Mouse (Mus musculus) C2C12 (cell line): ENCODE results near the gene Abl2. TPM values are rescaled to one million over a fixed set of nuclear protein-coding genes. Genes with fewer than 3 reads are reported as not detected.
A peak's percentile ranks its signal among the peaks of the same experiment; 100 is the strongest.

ENCODE experiments used
- H3K27me3 ChIP-seq: one replicate; pipeline ENCODE4 v1.6.1; 2011; ENCODE audit not compliant: control insufficient read depth, insufficient read depth, insufficient read length
- H3K36me3 ChIP-seq: one replicate; pipeline ENCODE4 v1.6.1; 2011; ENCODE audit not compliant: control insufficient read depth, insufficient read depth
- H3K4me3 ChIP-seq: one replicate; pipeline ENCODE4 v1.5.1; 2011; ENCODE audit warnings: mild to moderate bottlenecking, control low read depth; ENCODE audit not compliant: poor library complexity, insufficient read depth, severe bottlenecking
- H3K79me2 ChIP-seq: one replicate; pipeline ENCODE4 v1.6.1; 2011; ENCODE audit not compliant: control insufficient read depth, insufficient read depth
- H3K79me3 ChIP-seq: one replicate; pipeline ENCODE4 v1.6.1; 2011; ENCODE audit warnings: low read depth, control low read depth
- H3ac ChIP-seq: one replicate; pipeline ENCODE3; 2011; ENCODE audit warnings: low read depth; ENCODE audit not compliant: control insufficient read depth, insufficient read length
- CEBPB ChIP-seq: IDR thresholded peaks from one replicate; pipeline ENCODE4 v1.6.1; 2011; ENCODE audit warnings: low read depth, mild to moderate bottlenecking, control low read depth, moderate library complexity
- CTCF ChIP-seq: IDR thresholded peaks from one replicate; pipeline ENCODE4 v1.5.1; 2011; ENCODE audit not compliant: control insufficient read depth, insufficient read depth, insufficient read length
- FOSL1 ChIP-seq: IDR thresholded peaks from one replicate; pipeline ENCODE4 v1.8.0; 2011; ENCODE audit warnings: mild to moderate bottlenecking, low read length; ENCODE audit not compliant: poor library complexity, insufficient read depth, severe bottlenecking
- MAX ChIP-seq: IDR thresholded peaks from one replicate; pipeline ENCODE4 v1.6.1; 2011; ENCODE audit warnings: mild to moderate bottlenecking, control low read depth
- MYOD1 ChIP-seq: IDR thresholded peaks from one replicate; pipeline ENCODE4 v1.6.1; 2011; ENCODE audit warnings: low read depth; ENCODE audit not compliant: control insufficient read depth, insufficient read length
- MYOG ChIP-seq: IDR thresholded peaks from one replicate; pipeline ENCODE4 v1.6.1; 2011; ENCODE audit not compliant: control insufficient read depth, insufficient read length; ENCODE audit errors: extremely low read depth
- USF1 ChIP-seq: IDR thresholded peaks from one replicate; pipeline ENCODE4 v1.6.1; 2011; ENCODE audit warnings: low read depth, mild to moderate bottlenecking, control low read depth, moderate library complexity
- polyA plus RNA-seq: library from polyadenylated mRNA; unstranded; fragments of >200 nt; fragmentation: generic; extraction: Trizol; gene quantifications from one replicate; pipeline ENCODE4 v1.2.1, GENCODE M21; 2012; ENCODE audit warnings: missing spikeins

The Abl2 gene
- polyA plus RNA-seq, 1 experiment = 17.1 TPM

GRCm38 (mm10) chr1:156665777-156666176 lies 107.2 kb downstream of the Abl2 start:
- TF ChIP-seq CEBPB = no peak
- TF ChIP-seq MAX = no peak
- no peak for TF ChIP-seq MYOD1
- no peak for TF ChIP-seq USF1
- TF ChIP-seq FOSL1 = no peak
- TF ChIP-seq MYOG = no peak
- TF ChIP-seq CTCF = no peak
- no peaks in the 10 kb centered on the region for H3K36me3 ChIP-seq
- H3K79me2 ChIP-seq = no peaks in the 10 kb centered on the region
- no peaks in the 10 kb centered on the region for H3K27me3 ChIP-seq
- H3K79me3 ChIP-seq = no peaks in the 10 kb centered on the region
- H3ac ChIP-seq = no peak overlapping the region
- H3K4me3 ChIP-seq = no peak overlapping the region

GRCm38 (mm10) chr1:156667141-156667926 lies 108.7 kb downstream of the Abl2 start:
- peaks cover 3% of the 10 kb centered on the region for H3K36me3 ChIP-seq
- peak; percentile 57 for TF ChIP-seq MYOD1
- no peak for TF ChIP-seq CTCF
- no peak for TF ChIP-seq CEBPB
- peak; percentile 44 for TF ChIP-seq MAX
- TF ChIP-seq MYOG = no peak
- no peak for TF ChIP-seq FOSL1
- no peak for TF ChIP-seq USF1
- no peak overlapping the region for H3K4me3 ChIP-seq
- H3K79me3 ChIP-seq = no peaks in the 10 kb centered on the region
- no peaks in the 10 kb centered on the region for H3K27me3 ChIP-seq
- H3K79me2 ChIP-seq = no peaks in the 10 kb centered on the region
- H3ac ChIP-seq = no peak overlapping the region

- TF ChIP-seq MAX (no peak), FOSL1 (no peak), MYOD1 (no peak), MYOG (no peak), CTCF (no peak), USF1 (no peak), CEBPB (no peak)
- H3K4me3 ChIP-seq = no peak overlapping the region
- H3ac ChIP-seq = no peak overlapping the region
- no peaks in the 10 kb centered on the region for H3K79me2 ChIP-seq
- no peaks in the 10 kb centered on the region for H3K27me3 ChIP-seq
- peaks cover 3% of the 10 kb centered on the region for H3K36me3 ChIP-seq
- peaks cover 2% of the 10 kb centered on the region for H3K79me3 ChIP-seq
These were observed 110.0 kb downstream of the Abl2 start for GRCm38 (mm10) chr1:156668602-156669001.

GRCm38 (mm10) chr1:156669208-156669983 lies 110.8 kb downstream of the Abl2 start:
- H3K79me2 ChIP-seq = no peaks in the 10 kb centered on the region
- H3ac ChIP-seq = no peak overlapping the region
- TF ChIP-seq USF1 (no peak), MYOG (no peak), MYOD1 (no peak), CTCF (no peak), MAX (no peak), CEBPB (no peak), FOSL1 (no peak)
- H3K79me3 ChIP-seq = peaks cover 2% of the 10 kb centered on the region
- H3K4me3 ChIP-seq = no peak overlapping the region
- H3K36me3 ChIP-seq = peaks cover 3% of the 10 kb centered on the region
- H3K27me3 ChIP-seq = no peaks in the 10 kb centered on the region

- Histone ChIP-seq H3K79me2 (no peaks in the 10 kb centered on the region), H3K4me3 (no peak overlapping the region), H3K36me3 (peaks cover 3% of the 10 kb centered on the region), H3ac (no peak overlapping the region), H3K27me3 (no peaks in the 10 kb centered on the region), H3K79me3 (peaks cover 2% of the 10 kb centered on the region)
- no peak for TF ChIP-seq CEBPB
- no peak for TF ChIP-seq FOSL1
- no peak for TF ChIP-seq USF1
- TF ChIP-seq CTCF = no peak
- no peak for TF ChIP-seq MYOG
- TF ChIP-seq MYOD1 = no peak
- TF ChIP-seq MAX = no peak
These were observed 113.3 kb downstream of the Abl2 start for GRCm38 (mm10) chr1:156671921-156672320.
